Mouse (Mus musculus) intestine, postnatal 0 days (tissue): ENCODE data around the gene Galnt16. TPM values are rescaled to one million over a fixed set of nuclear protein-coding genes. Genes with fewer than 3 reads are reported as not detected.

ENCODE experiments used
- ATAC-seq: fragments of 200-750 bp; cut with Nextera tagmentation; 2 replicates; pipeline ENCODE4 v1.8.0; 2017; ENCODE audit warnings: mild to moderate bottlenecking, moderate TSS enrichment, moderate library complexity
- H3K27ac ChIP-seq: fragments of 300-500 bp; sonication (generic); 2 replicates; pipeline ENCODE4 v1.5.1; 2014; ENCODE audit warnings: mild to moderate bottlenecking, low read depth, low read length, moderate library complexity
- H3K27me3 ChIP-seq: fragments of 300-500 bp; sonication (generic); replicated peaks from 2 replicates; pipeline ENCODE4 v1.6.1; 2014; ENCODE audit warnings: low read length, mixed read lengths; ENCODE audit not compliant: control insufficient read depth, insufficient read depth
- H3K36me3 ChIP-seq: fragments of 300-500 bp; sonication (generic); 2 replicates; pipeline ENCODE4 v1.6.1; 2014; ENCODE audit warnings: mild to moderate bottlenecking, moderate library complexity; ENCODE audit not compliant: control insufficient read depth, insufficient read depth
- H3K4me1 ChIP-seq: fragments of 300-500 bp; sonication (generic); replicated peaks from 2 replicates; pipeline ENCODE4 v1.6.1; 2014; ENCODE audit warnings: antibody characterized with exemption, low read length, mixed read lengths; ENCODE audit not compliant: control insufficient read depth, insufficient read depth
- H3K4me2 ChIP-seq: fragments of 300-500 bp; sonication (generic); replicated peaks from 2 replicates; pipeline ENCODE4 v1.6.1; 2014; ENCODE audit warnings: low read depth, mild to moderate bottlenecking, moderate library complexity
- H3K4me3 ChIP-seq: fragments of 300-500 bp; sonication (generic); 2 replicates; pipeline ENCODE4 v1.5.1; 2014; ENCODE audit warnings: low read depth, low read length
- H3K9ac ChIP-seq: fragments of 300-500 bp; sonication (generic); 2 replicates; pipeline ENCODE4 v1.6.1; 2014; ENCODE audit warnings: mild to moderate bottlenecking, low read depth, low read length
- H3K9me3 ChIP-seq: fragments of 300-500 bp; sonication (generic); 2 replicates; pipeline ENCODE4 v1.6.1; 2016; ENCODE audit warnings: mixed run types; ENCODE audit not compliant: control insufficient read depth
- CTCF ChIP-seq: sonication (generic); IDR thresholded peaks from 2 replicates; pipeline ENCODE4 v1.5.1; 2016; ENCODE audit warnings: low read depth, mild to moderate bottlenecking, control low read depth, antibody characterized with exemption, moderate library complexity
- WGBS: fragments of 180-500 bp; shearing (Covaris S2); extraction: QIAGEN DNeasy Blood & Tissue Kit; methylation state at CpG from one replicate; pipeline ENCODE4 v1.1.7; 2014; 5-methylcytosine and 5-hydroxymethylcytosine counted together
- polyA plus RNA-seq: library from polyadenylated mRNA; unstranded; fragments of >200 nt; fragmentation: Nextera tagmentation; extraction: Ambion mirVana; gene quantifications from 2 replicates; pipeline ENCODE4 v1.2.1, GENCODE M21; 2015

The Galnt16 gene
- polyA plus RNA-seq, 1 experiment from 2014 or later, result 3.7 TPM

GRCm38 (mm10) chr12:80527727-80528389 is 9.8 kb downstream of the Galnt16 start:
- ATAC-seq, result no peak
- TF ChIP-seq CTCF, result no peak
- Histone ChIP-seq H3K9ac (no peak overlapping the region), H3K27ac (no peak overlapping the region), H3K4me3 (no peak overlapping the region), H3K4me2 (no peak overlapping the region), H3K4me1 (no peaks in the 10 kb centered on the region), H3K27me3 (no peaks in the 10 kb centered on the region), H3K9me3 (no peaks in the 10 kb centered on the region), H3K36me3 (no peaks in the 10 kb centered on the region)
- WGBS, result 83% methylated on average over 5 of the region's 5 CpGs

GRCm38 (mm10) chr12:80530052-80530451 is 12.0 kb downstream of the Galnt16 start:
- no peak overlapping the region for H3K4me2 ChIP-seq
- TF ChIP-seq CTCF, result no peak
- H3K27ac ChIP-seq, result no peak overlapping the region
- WGBS, result 77% methylated on average over 2 of the region's 2 CpGs
- H3K9me3 ChIP-seq, result no peaks in the 10 kb centered on the region
- H3K36me3 ChIP-seq, result no peaks in the 10 kb centered on the region
- H3K4me1 ChIP-seq, result no peaks in the 10 kb centered on the region
- no peaks in the 10 kb centered on the region for H3K27me3 ChIP-seq
- no peak overlapping the region for H3K9ac ChIP-seq
- no peak overlapping the region for H3K4me3 ChIP-seq
- no peak for ATAC-seq

GRCm38 (mm10) chr12:80530630-80531029 is 12.6 kb downstream of the Galnt16 start:
- WGBS, result 75% methylated on average over 6 of the region's 6 CpGs
- Histone ChIP-seq H3K4me3 (no peak overlapping the region), H3K4me2 (no peak overlapping the region), H3K9ac (no peak overlapping the region), H3K27ac (no peak overlapping the region), H3K4me1 (no peaks in the 10 kb centered on the region), H3K36me3 (no peaks in the 10 kb centered on the region), H3K9me3 (no peaks in the 10 kb centered on the region), H3K27me3 (no peaks in the 10 kb centered on the region)
- ATAC-seq, result no peak
- TF ChIP-seq CTCF, result no peak

GRCm38 (mm10) chr12:80531585-80531984 is 13.5 kb downstream of the Galnt16 start:
- H3K9ac ChIP-seq, result no peak overlapping the region

GRCm38 (mm10) chr12:80533876-80534275 is 15.8 kb downstream of the Galnt16 start:
- no peak for TF ChIP-seq CTCF
- no peak for ATAC-seq
- no peak overlapping the region for H3K4me3 ChIP-seq
- no peaks in the 10 kb centered on the region for H3K4me1 ChIP-seq
- H3K36me3 ChIP-seq, result no peaks in the 10 kb centered on the region
- no peak overlapping the region for H3K9ac ChIP-seq
- no peaks in the 10 kb centered on the region for H3K27me3 ChIP-seq
- H3K9me3 ChIP-seq, result no peaks in the 10 kb centered on the region
- no peak overlapping the region for H3K27ac ChIP-seq
- H3K4me2 ChIP-seq, result no peak overlapping the region
- WGBS, result 80% methylated on average over 2 of the region's 2 CpGs

More at GRCm38 (mm10) chr12:80531585-80531984, 13.5 kb downstream of the Galnt16 start:
- ATAC-seq, result no peak
- TF ChIP-seq CTCF, result no peak
- Histone ChIP-seq H3K4me2 (no peak overlapping the region), H3K9me3 (no peaks in the 10 kb centered on the region), H3K27me3 (no peaks in the 10 kb centered on the region), H3K27ac (no peak overlapping the region), H3K4me3 (no peak overlapping the region), H3K36me3 (no peaks in the 10 kb centered on the region), H3K4me1 (no peaks in the 10 kb centered on the region)
- WGBS, result 60% methylated on average over 10 of the region's 10 CpGs

- no peak overlapping the region for H3K4me3 ChIP-seq
- H3K9ac ChIP-seq, result no peak overlapping the region
- WGBS, result 82% methylated on average over 2 of the region's 2 CpGs
- no peak overlapping the region for H3K4me2 ChIP-seq
- no peak for TF ChIP-seq CTCF
- H3K27me3 ChIP-seq, result no peaks in the 10 kb centered on the region
- no peaks in the 10 kb centered on the region for H3K9me3 ChIP-seq
- ATAC-seq, result no peak
- no peak overlapping the region for H3K27ac ChIP-seq
- H3K36me3 ChIP-seq, result no peaks in the 10 kb centered on the region
- no peaks in the 10 kb centered on the region for H3K4me1 ChIP-seq
Observed at GRCm38 (mm10) chr12:80537313-80537712, 19.2 kb downstream of the Galnt16 start.
